Mouse (Mus musculus) forebrain, embryonic 15.5 days (tissue): Measurements from ENCODE around the gene Akt1s1. TPM values are rescaled to one million over a fixed set of nuclear protein-coding genes. Genes with fewer than 3 reads are reported as not detected.

ENCODE experiments used
- ATAC-seq: fragments of 200-750 bp; cut with Nextera tagmentation; replicated peaks from 2 replicates; pipeline ENCODE4 v1.8.0; 2017; ENCODE audit warnings: mild to moderate bottlenecking, moderate TSS enrichment, moderate library complexity
- H3K27ac ChIP-seq: fragments of 300-500 bp; sonication (generic); replicated peaks from 2 replicates; pipeline ENCODE4 v1.5.1; 2015; ENCODE audit warnings: mild to moderate bottlenecking, inconsistent platforms
- H3K27me3 ChIP-seq: fragments of 300-500 bp; sonication (generic); 2 replicates; pipeline ENCODE4 v1.6.1; 2015; ENCODE audit warnings: inconsistent platforms
- H3K36me3 ChIP-seq: fragments of 300-500 bp; sonication (generic); 2 replicates; pipeline ENCODE4 v1.6.1; 2015; ENCODE audit warnings: mild to moderate bottlenecking, inconsistent platforms
- H3K4me1 ChIP-seq: fragments of 300-500 bp; sonication (generic); 2 replicates; pipeline ENCODE4 v1.6.1; 2015; ENCODE audit warnings: inconsistent platforms
- H3K4me2 ChIP-seq: fragments of 300-500 bp; sonication (generic); replicated peaks from 2 replicates; pipeline ENCODE4 v1.6.1; 2015; ENCODE audit warnings: mild to moderate bottlenecking, inconsistent platforms
- H3K4me3 ChIP-seq: fragments of 300-500 bp; sonication (generic); 2 replicates; pipeline ENCODE4 v1.5.1; 2015; ENCODE audit warnings: mild to moderate bottlenecking, inconsistent platforms
- H3K9ac ChIP-seq: fragments of 300-500 bp; sonication (generic); replicated peaks from 2 replicates; pipeline ENCODE4 v1.6.1; 2015; ENCODE audit warnings: mild to moderate bottlenecking, inconsistent platforms
- H3K9me3 ChIP-seq: fragments of 300-500 bp; sonication (generic); 2 replicates; pipeline ENCODE4 v1.6.1; 2016; ENCODE audit warnings: inconsistent platforms
- WGBS: fragments of 180-500 bp; shearing (Covaris S2); methylation state at CpG from one replicate; pipeline ENCODE4 v1.1.7; 2015; ENCODE audit warnings: mixed read lengths; 5-methylcytosine and 5-hydroxymethylcytosine counted together
- polyA plus RNA-seq: library from polyadenylated mRNA; unstranded; fragments of >200 nt; fragmentation: Nextera tagmentation; extraction: Ambion mirVana; gene quantifications from 2 replicates; pipeline ENCODE4 v1.2.1, GENCODE M21; 2015

Gene Akt1s1
- polyA plus RNA-seq, 1 experiment from 2014 or later: 120 TPM

GRCm38 (mm10) chr7:44817441-44817840, 31.4 kb upstream of the Akt1s1 start:
- Histone ChIP-seq H3K9me3 (no peaks in the 10 kb centered on the region), H3K4me1 (peaks cover 50% of the 10 kb centered on the region), H3K4me3 (peak overlapping the region; percentile 99), H3K36me3 (no peaks in the 10 kb centered on the region), H3K4me2 (peak overlapping the region; percentile 58), H3K27ac (0 out of 2 replicates have a peak overlapping the region, but pooled peaks have one; percentile 19), H3K27me3 (no peaks in the 10 kb centered on the region), H3K9ac (peak overlapping the region; percentile 95)
- no peak for ATAC-seq
- 21% methylated on average over 3 of the region's 3 CpGs for WGBS

DNA sequence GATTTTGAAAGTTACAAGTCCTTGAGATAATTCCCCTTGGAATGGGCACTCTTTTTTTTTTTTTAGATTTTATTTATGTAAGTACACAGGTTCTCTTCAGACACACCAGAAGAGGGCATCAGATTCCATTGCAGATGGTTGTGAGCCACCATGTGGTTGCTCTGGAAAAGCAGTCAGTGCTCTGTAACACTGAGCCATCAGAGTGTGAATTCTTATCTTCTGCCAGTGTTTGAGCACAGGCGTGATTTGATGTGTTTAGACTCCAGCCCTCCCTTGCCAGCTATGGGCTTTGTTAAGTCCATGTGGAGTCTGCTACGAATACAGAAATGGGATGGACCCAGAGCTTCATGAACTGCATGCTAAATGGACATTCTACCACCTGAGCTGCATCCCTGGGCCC, 30.6 kb upstream of the Akt1s1 start:
- Histone ChIP-seq H3K9ac (peak overlapping the region; percentile 95), H3K4me1 (peaks cover 56% of the 10 kb centered on the region), H3K36me3 (no peaks in the 10 kb centered on the region), H3K9me3 (no peaks in the 10 kb centered on the region), H3K27me3 (no peaks in the 10 kb centered on the region), H3K4me2 (peak overlapping the region; percentile 58), H3K4me3 (peak overlapping the region; percentile 99), H3K27ac (peak overlapping the region; percentile 27; the same call in 1 of the 2 replicates)
- ATAC-seq: no peak
- 4% methylated on average over 2 of the region's 2 CpGs for WGBS

DNA sequence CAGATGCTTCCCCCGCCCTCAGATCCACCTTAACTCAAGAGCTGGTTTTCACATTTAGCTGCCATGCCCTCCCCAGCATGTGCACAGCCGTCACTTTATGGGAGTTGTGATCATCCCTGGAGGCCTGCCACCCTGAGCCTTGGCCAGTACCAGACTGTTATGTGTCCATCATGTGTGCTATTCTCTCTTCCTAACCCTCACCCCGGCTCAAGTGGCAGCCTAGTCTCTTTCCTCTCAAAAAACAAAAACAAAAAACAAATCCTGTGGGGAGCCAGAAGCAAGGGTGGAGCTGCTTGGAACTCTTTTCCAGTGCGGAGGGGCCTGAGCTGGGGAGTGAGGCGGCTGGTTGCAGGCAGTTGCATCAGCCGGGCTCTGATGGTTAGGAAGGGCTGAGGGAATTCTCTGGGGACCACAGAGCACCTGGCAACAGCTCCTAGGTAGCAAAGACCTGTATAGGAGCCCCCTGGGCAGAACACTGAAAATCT, 30.0 kb upstream of the Akt1s1 start:
- Histone ChIP-seq H3K4me1 (peaks cover 63% of the 10 kb centered on the region), H3K9me3 (no peaks in the 10 kb centered on the region), H3K4me2 (peak overlapping the region; percentile 58), H3K4me3 (peak overlapping the region; percentile 99), H3K27ac (peak overlapping the region; percentile 27; the same call in 1 of the 2 replicates), H3K9ac (peak overlapping the region; percentile 30), H3K27me3 (no peaks in the 10 kb centered on the region), H3K36me3 (no peaks in the 10 kb centered on the region)
- ATAC-seq: no peak
- WGBS: 23% methylated on average over 6 of the region's 6 CpGs

DNA sequence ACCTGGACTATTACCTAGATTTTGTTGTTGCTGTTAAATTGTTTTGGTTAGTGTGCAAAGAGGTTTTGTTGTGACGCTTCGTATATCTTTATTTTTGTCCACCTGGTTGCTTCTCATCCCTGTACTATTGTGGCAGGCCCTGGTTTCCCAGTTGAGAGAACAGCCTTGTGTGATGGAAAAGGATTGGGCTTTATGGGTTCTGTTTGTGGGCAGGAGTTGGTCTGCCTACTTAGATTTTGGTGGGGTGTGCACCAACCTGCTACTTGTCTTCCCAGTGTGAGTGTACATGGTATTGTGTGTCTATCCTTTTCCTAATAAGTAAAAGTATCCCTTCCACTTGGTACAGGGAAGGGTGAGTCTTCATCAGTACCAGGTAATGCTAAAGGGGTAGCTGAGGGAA, 29.4 kb upstream of the Akt1s1 start:
- Histone ChIP-seq H3K4me1 (peaks cover 66% of the 10 kb centered on the region), H3K27ac (no peak overlapping the region)

GRCm38 (mm10) chr7:44819863-44820262, 28.9 kb upstream of the Akt1s1 start:
- 0 out of 2 replicates have a peak overlapping the region, but pooled peaks have one; percentile 30 for H3K9ac ChIP-seq
- ATAC-seq: no peak
- 0 out of 2 replicates have a peak overlapping the region, but pooled peaks have one; percentile 58 for H3K4me2 ChIP-seq
- no peaks in the 10 kb centered on the region for H3K27me3 ChIP-seq
- H3K27ac ChIP-seq: no peak overlapping the region
- H3K36me3 ChIP-seq: no peaks in the 10 kb centered on the region
- H3K4me3 ChIP-seq: no peak overlapping the region
- H3K4me1 ChIP-seq: peaks cover 67% of the 10 kb centered on the region
- H3K9me3 ChIP-seq: no peaks in the 10 kb centered on the region
- 65% methylated on average over 5 of the region's 5 CpGs for WGBS

More for the DNA sequence above, 29.4 kb upstream of the Akt1s1 start:
- no peak for ATAC-seq
- no peaks in the 10 kb centered on the region for H3K9me3 ChIP-seq
- no peaks in the 10 kb centered on the region for H3K36me3 ChIP-seq
- WGBS: 85% methylated on average over 2 of the region's 2 CpGs
- no peaks in the 10 kb centered on the region for H3K27me3 ChIP-seq
- peak overlapping the region; percentile 58 for H3K4me2 ChIP-seq
- peak overlapping the region; percentile 99; the same call in 1 of the 2 replicates for H3K4me3 ChIP-seq
- peak overlapping the region; percentile 30; the same call in 1 of the 2 replicates for H3K9ac ChIP-seq

- WGBS: 81% methylated on average over 3 of the region's 3 CpGs
- Histone ChIP-seq H3K9me3 (no peaks in the 10 kb centered on the region), H3K4me2 (no peak overlapping the region), H3K4me1 (peaks cover 64% of the 10 kb centered on the region), H3K27me3 (no peaks in the 10 kb centered on the region), H3K4me3 (no peak overlapping the region), H3K27ac (no peak overlapping the region), H3K36me3 (no peaks in the 10 kb centered on the region), H3K9ac (no peak overlapping the region)
- no peak for ATAC-seq
Measured at GRCm38 (mm10) chr7:44820525-44820924, 28.3 kb upstream of the Akt1s1 start.

DNA sequence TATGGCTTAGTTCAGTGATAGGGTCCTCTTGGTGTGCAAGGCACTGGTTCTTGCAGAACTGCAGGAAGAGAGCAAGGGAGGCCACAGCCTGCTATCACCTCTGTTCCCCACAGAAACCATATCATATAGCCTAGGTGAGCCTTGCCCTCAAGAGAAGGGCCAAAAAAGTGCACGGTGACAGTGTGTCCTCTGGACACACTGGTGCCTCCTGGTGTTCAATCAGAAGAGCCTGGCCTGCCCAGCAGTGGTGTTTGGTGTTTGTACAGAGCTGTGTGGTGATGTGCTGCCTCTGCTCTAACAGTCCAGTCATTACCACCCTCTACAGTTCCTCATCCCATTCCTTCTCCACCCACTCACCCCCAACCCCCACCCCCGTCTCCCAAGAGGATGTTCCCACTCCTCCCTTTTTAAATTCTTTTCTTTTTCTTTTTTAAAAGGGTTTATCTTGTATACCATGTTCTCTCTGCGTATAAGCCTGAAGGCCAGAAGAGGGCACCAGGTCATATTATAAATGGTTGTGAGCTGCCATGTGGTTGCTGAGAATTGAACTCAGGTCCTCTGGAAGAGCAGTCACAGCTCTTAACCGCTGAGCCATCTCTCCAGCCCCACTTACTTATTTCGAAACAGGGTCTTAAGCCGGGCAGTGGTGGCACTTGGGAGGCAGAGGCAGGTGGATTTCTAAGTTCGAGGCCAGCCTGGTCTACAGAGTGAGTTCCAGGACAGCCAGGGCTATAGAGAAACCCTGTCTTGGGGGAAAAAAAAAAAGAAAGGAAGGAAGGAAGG, 26.9 kb upstream of the Akt1s1 start:
- Histone ChIP-seq H3K27me3 (no peaks in the 10 kb centered on the region), H3K4me3 (no peak overlapping the region), H3K9ac (no peak overlapping the region), H3K9me3 (no peaks in the 10 kb centered on the region), H3K36me3 (no peaks in the 10 kb centered on the region), H3K27ac (no peak overlapping the region), H3K4me1 (peaks cover 61% of the 10 kb centered on the region), H3K4me2 (no peak overlapping the region)
- WGBS: 88% methylated on average over 7 of the region's 7 CpGs
- ATAC-seq: no peak

- no peak overlapping the region for H3K4me2 ChIP-seq
- WGBS: 31% methylated on average over 7 of the region's 7 CpGs
- H3K36me3 ChIP-seq: peaks cover 3% of the 10 kb centered on the region; the same call in 1 of the 2 replicates
- H3K9ac ChIP-seq: no peak overlapping the region
- no peak overlapping the region for H3K27ac ChIP-seq
- peaks cover 45% of the 10 kb centered on the region for H3K4me1 ChIP-seq
- ATAC-seq: no peak
- H3K27me3 ChIP-seq: no peaks in the 10 kb centered on the region
- H3K9me3 ChIP-seq: no peaks in the 10 kb centered on the region
- no peak overlapping the region for H3K4me3 ChIP-seq
Measured at GRCm38 (mm10) chr7:44823409-44823808, 25.4 kb upstream of the Akt1s1 start.

DNA sequence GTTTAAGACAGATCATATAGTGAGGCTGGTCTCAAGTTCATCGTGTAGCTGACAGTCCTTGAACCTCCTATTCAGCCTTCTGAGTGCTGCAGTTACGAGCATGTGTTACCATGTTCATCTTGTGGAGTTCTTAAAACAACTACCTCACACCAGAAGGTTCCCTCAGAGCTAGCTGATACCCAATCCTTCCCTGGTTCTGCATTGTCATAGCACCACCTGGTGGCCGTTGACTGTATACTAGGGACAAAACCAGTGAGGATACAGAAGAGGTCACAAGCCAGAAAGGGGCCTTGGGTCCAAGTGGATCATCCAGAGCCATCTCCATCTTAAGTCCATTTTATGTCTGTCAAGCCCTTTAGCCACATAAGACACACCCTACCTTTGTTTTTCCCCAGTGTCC, 23.9 kb upstream of the Akt1s1 start:
- peaks cover 17% of the 10 kb centered on the region for H3K36me3 ChIP-seq
- 29% methylated on average over 3 of the region's 3 CpGs for WGBS
- no peaks in the 10 kb centered on the region for H3K27me3 ChIP-seq
- H3K9me3 ChIP-seq: no peaks in the 10 kb centered on the region
- peaks cover 31% of the 10 kb centered on the region for H3K4me1 ChIP-seq
- peak; percentile 47 for ATAC-seq
- H3K4me3 ChIP-seq: no peak overlapping the region
- no peak overlapping the region for H3K9ac ChIP-seq
- H3K27ac ChIP-seq: no peak overlapping the region
- H3K4me2 ChIP-seq: no peak overlapping the region

GRCm38 (mm10) chr7:44826771-44827170, 22.0 kb upstream of the Akt1s1 start:
- Histone ChIP-seq H3K9me3 (no peaks in the 10 kb centered on the region), H3K36me3 (peaks cover 36% of the 10 kb centered on the region), H3K4me3 (no peak overlapping the region), H3K4me2 (no peak overlapping the region), H3K27ac (no peak overlapping the region), H3K4me1 (peaks cover 23% of the 10 kb centered on the region), H3K9ac (no peak overlapping the region), H3K27me3 (no peaks in the 10 kb centered on the region)
- no peak for ATAC-seq
- WGBS: 84% methylated on average over 3 of the region's 3 CpGs

GRCm38 (mm10) chr7:44828706-44829105, 20.1 kb upstream of the Akt1s1 start:
- H3K4me3 ChIP-seq: no peak overlapping the region
- peaks cover 41% of the 10 kb centered on the region for H3K36me3 ChIP-seq
- peaks cover 11% of the 10 kb centered on the region for H3K4me1 ChIP-seq
- no peaks in the 10 kb centered on the region for H3K27me3 ChIP-seq
- ATAC-seq: no peak
- 94% methylated on average over 5 of the region's 5 CpGs for WGBS
- no peak overlapping the region for H3K27ac ChIP-seq
- H3K9ac ChIP-seq: no peak overlapping the region
- no peaks in the 10 kb centered on the region for H3K9me3 ChIP-seq
- no peak overlapping the region for H3K4me2 ChIP-seq

DNA sequence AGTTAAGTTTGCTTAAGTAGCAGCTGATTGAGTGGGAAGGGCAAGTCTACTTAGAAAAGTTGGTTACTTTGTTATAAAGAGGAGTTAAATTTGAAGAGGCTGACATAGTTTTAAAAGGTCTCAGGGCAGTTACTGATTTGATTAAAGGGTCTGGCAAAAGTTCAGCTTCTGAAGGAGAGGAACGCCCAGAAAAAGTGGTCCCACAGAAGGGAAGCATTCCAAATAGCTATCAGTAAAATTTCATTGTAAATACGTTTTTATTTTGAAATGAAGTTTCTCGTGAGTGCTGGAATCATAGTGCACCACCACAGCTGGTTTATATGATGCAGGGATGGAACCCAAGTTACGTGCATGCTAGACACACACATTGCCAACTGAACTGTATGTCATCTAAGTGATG, 16.0 kb upstream of the Akt1s1 start:
- WGBS: 76% methylated on average over 4 of the region's 4 CpGs
- H3K27me3 ChIP-seq: no peaks in the 10 kb centered on the region
- H3K36me3 ChIP-seq: peaks cover 41% of the 10 kb centered on the region
- H3K27ac ChIP-seq: no peak overlapping the region
- H3K4me1 ChIP-seq: no peaks in the 10 kb centered on the region
- no peak overlapping the region for H3K4me3 ChIP-seq
- H3K9ac ChIP-seq: no peak overlapping the region
- H3K4me2 ChIP-seq: no peak overlapping the region
- no peak for ATAC-seq
- H3K9me3 ChIP-seq: no peaks in the 10 kb centered on the region
